ENCODE assay signal across 13 mouse cellular contexts in genomic region chr9:96696788-96697492, GRCm38 (mm10). TPM values are rescaled to one million over a fixed set of nuclear protein-coding genes. Genes with fewer than 3 reads are reported as not detected.
DNase-seq lines count a peak whose midpoint lies in the region; ATAC-seq and TF ChIP-seq lines count a peak whose summit lies in the region.
"Had no signal": no experiment of that assay in that cellular context is flagged by ENCODE, and none has a peak within 500 bp of the region (broad histone marks: within the 10 kb centered on the region; RNA-seq: fewer than 3 reads in every experiment).

No protein-coding gene starts in this region.

- H3K9ac ChIP-seq in embryonic facial prominence, embryonic 13.5 days: no peak overlapping the region
- no peak overlapping the region for H3K9ac ChIP-seq in forebrain, embryonic 14.5 days (ENCODE audit: low read length)
- H3K9ac ChIP-seq: forebrain, postnatal 0 days; lung, embryonic 15.5 days had no signal

- no peak for ATAC-seq in embryonic facial prominence, embryonic 13.5 days (ENCODE audit: insufficient number of reproducible peaks, insufficient read depth, low FRiP score, low TSS enrichment, low read depth)
- ATAC-seq in forebrain, embryonic 14.5 days: no peak
- ATAC-seq: forebrain, postnatal 0 days had no signal

- H3K27ac ChIP-seq in gastrocnemius, adult 2 months: peak overlapping the region; percentile 89
- H3K27ac ChIP-seq in layer of hippocampus, adult 2 months: peak overlapping the region; percentile 91
- H3K27ac ChIP-seq in embryonic facial prominence, embryonic 13.5 days: peak overlapping the region; percentile 55; the same call in 1 of the 2 replicates
- peak overlapping the region; percentile 52 for H3K27ac ChIP-seq in small intestine, adult 2 months (ENCODE audit: insufficient read depth, low read depth, low read length)
- no peak overlapping the region for H3K27ac ChIP-seq in forebrain, embryonic 14.5 days (ENCODE audit: low read depth, low read length)
- H3K27ac ChIP-seq: midbrain, embryonic 10.5 days had no signal

- WGBS in embryonic facial prominence, embryonic 13.5 days: 81% methylated on average over 14 of the region's 14 CpGs
- WGBS in small intestine, adult 2 months: 80% methylated on average over 14 of the region's 14 CpGs
- WGBS in forebrain, embryonic 14.5 days: 87% methylated on average over 14 of the region's 14 CpGs

- TF ChIP-seq POLR2A in small intestine, adult 2 months (IDR thresholded peaks at IDR 0.05; ENCODE audit: low read depth, low read length): no peak

- 0 out of 2 replicates have a peak, but pooled peaks cover 3% of the 10 kb centered on the region for H3K9me3 ChIP-seq in embryonic facial prominence, embryonic 13.5 days
- peaks cover 6% of the 10 kb centered on the region; the same call in 1 of the 2 replicates for H3K9me3 ChIP-seq in forebrain, embryonic 14.5 days (replicated peaks; ENCODE audit: control insufficient read depth, low read length)
- H3K9me3 ChIP-seq: lung, embryonic 15.5 days had no signal

- H3K4me1 ChIP-seq in embryonic facial prominence, embryonic 13.5 days: peaks cover 12% of the 10 kb centered on the region; the same call in 1 of the 2 replicates
- H3K4me1 ChIP-seq in small intestine, adult 2 months (ENCODE audit: control insufficient read depth, insufficient read depth, insufficient read length, low read length): peaks cover 2% of the 10 kb centered on the region; the same call in 1 of the 2 replicates
- H3K4me1 ChIP-seq in forebrain, embryonic 14.5 days (ENCODE audit: control insufficient read depth, insufficient read depth, low read length): no peaks in the 10 kb centered on the region
- H3K4me1 ChIP-seq: midbrain, embryonic 10.5 days had no signal

- peak; percentile 60 for DNase-seq in gastrocnemius, adult 2 months
- DNase-seq in gastrocnemius, adult 8-10 months (ENCODE audit: low spot score in 2 of 2): no peak
- no peak for DNase-seq in layer of hippocampus, adult 2 months (ENCODE audit: low spot score in 2 of 2)
- DNase-seq in layer of hippocampus, adult 8-10 months (ENCODE audit: low spot score in 2 of 2): no peak
- no peak for DNase-seq in forebrain, embryonic 14.5 days (ENCODE audit: low spot score)
- DNase-seq in adrenal gland, postnatal 36 days: no peak
- DNase-seq: forebrain, postnatal 0 days; left cerebral cortex, postnatal 4 days; spleen, adult 18-20 months had no signal

- H3K27me3 ChIP-seq in embryonic facial prominence, embryonic 13.5 days: no peaks in the 10 kb centered on the region
- H3K27me3 ChIP-seq in small intestine, adult 2 months (ENCODE audit: control insufficient read depth, insufficient read depth, low read length): no peaks in the 10 kb centered on the region
- no peaks in the 10 kb centered on the region for H3K27me3 ChIP-seq in forebrain, embryonic 14.5 days (replicated peaks; ENCODE audit: control insufficient read depth, insufficient read depth, low read length)
- H3K27me3 ChIP-seq: lung, embryonic 15.5 days had no signal

- H3K4me3 ChIP-seq in gastrocnemius, adult 2 months: peak overlapping the region; percentile 65
- peak overlapping the region; percentile 49; the same call in 1 of the 2 replicates for H3K4me3 ChIP-seq in layer of hippocampus, adult 2 months
- H3K4me3 ChIP-seq in embryonic facial prominence, embryonic 13.5 days: no peak overlapping the region
- no peak overlapping the region for H3K4me3 ChIP-seq in small intestine, adult 2 months (ENCODE audit: low read depth, low read length)
- H3K4me3 ChIP-seq in forebrain, embryonic 14.5 days (ENCODE audit: low read depth, low read length): no peak overlapping the region
- H3K4me3 ChIP-seq: lung, embryonic 15.5 days; midbrain, embryonic 10.5 days had no signal

- TF ChIP-seq CTCF in gastrocnemius, adult 2 months (IDR thresholded peaks at IDR 0.05): no peak
- TF ChIP-seq CTCF in layer of hippocampus, adult 2 months (conservative IDR thresholded peaks at IDR 0.05): no peak
- no peak for TF ChIP-seq CTCF in small intestine, adult 2 months (IDR thresholded peaks at IDR 0.05; ENCODE audit: extremely low read depth, insufficient read length, insufficient replicate concordance, low read depth, low read length)

- peaks cover 6% of the 10 kb centered on the region; the same call in 1 of the 2 replicates for H3K36me3 ChIP-seq in embryonic facial prominence, embryonic 13.5 days
- peaks cover 18% of the 10 kb centered on the region for H3K36me3 ChIP-seq in small intestine, adult 2 months (ENCODE audit: control insufficient read depth, insufficient read depth, low read length)
- H3K36me3 ChIP-seq in forebrain, embryonic 14.5 days (ENCODE audit: control insufficient read depth, insufficient read depth, low read length): no peaks in the 10 kb centered on the region; the same call in 1 of the 2 replicates

- intact Hi-C loops in gastrocnemius, adult 2 months (cut with DNase I): loop anchor here (1.0 kb wide), 1 partner anchor 22 kb away; no protein-coding TSS in a partner anchor

- no peak overlapping the region for H3K4me2 ChIP-seq in embryonic facial prominence, embryonic 13.5 days
- H3K4me2 ChIP-seq in forebrain, embryonic 14.5 days (ENCODE audit: low read length): no peak overlapping the region
- H3K4me2 ChIP-seq: lung, embryonic 15.5 days had no signal

RNA-seq across cellular contexts. Expression of gene Zbtb38, which starts 55.7 kb away (rescaled TPM):
- 10 to 100 TPM; 22.9 to 33.8 TPM for total RNA-seq in gastrocnemius, adult 2 months (2021)
- total RNA-seq in gastrocnemius, adult 8-10 months (2022): 10 to 100 TPM; 32.6 to 33.9 (median 32.9) TPM
- 10 to 100 TPM; 57.9 to 65.3 TPM for total RNA-seq in layer of hippocampus, adult 2 months (2021)
- 10 to 100 TPM; 57.5 to 68.1 (median 62.3) TPM for total RNA-seq in layer of hippocampus, adult 8-10 months (2022)
- 14.6 and 16.2 TPM in 2 replicates for polyA plus RNA-seq in embryonic facial prominence, embryonic 13.5 days (2015; fragmentation: Nextera tagmentation; extraction: Ambion mirVana)
- 3.8 and 7.7 TPM in 2 replicates for polyA plus RNA-seq in small intestine, adult 2 months (2012; rRNA removed)
- 36.7 and 50.1 TPM in 2 replicates for polyA plus RNA-seq in forebrain, embryonic 14.5 days (2014; fragmentation: Nextera tagmentation; extraction: Ambion mirVana)
- total RNA-seq in adrenal gland, postnatal 36 days (2021): 10 to 100 TPM; 56.1 to 75.8 TPM

Comparison
In these comparisons a context has a peak if more than half of its experiments do, and no peak if none do; other contexts are left out.
1. H3K4me3 ChIP-seq: peak in gastrocnemius, adult 2 months (single experiment) and layer of hippocampus, adult 2 months (single experiment); none in embryonic facial prominence, embryonic 13.5 days (single experiment), small intestine, adult 2 months (single experiment) and forebrain, embryonic 14.5 days (single experiment).